Mouse (Mus musculus): ENCODE results near the gene Rab25.

Rab25 gene

GRCm38 (mm10) chr3:88501366-88502030, 46.6 kb downstream of the Rab25 start:
- DNase-seq: no peak

GRCm38 (mm10) chr3:88500655-88501365, 47.3 kb downstream of the Rab25 start:
- no peak for DNase-seq

- no peak for DNase-seq
Measured at GRCm38 (mm10) chr3:88500087-88500486, 48.0 kb downstream of the Rab25 start.

- no peak for DNase-seq
Measured at GRCm38 (mm10) chr3:88499580-88499979, 48.5 kb downstream of the Rab25 start.

GRCm38 (mm10) chr3:88495741-88496415, 52.2 kb downstream of the Rab25 start:
- no peak for DNase-seq

GRCm38 (mm10) chr3:88494836-88495628, 53.1 kb downstream of the Rab25 start:
- no peak for DNase-seq

- DNase-seq: no peak
Measured at GRCm38 (mm10) chr3:88493706-88494582, 54.2 kb downstream of the Rab25 start.
